Mouse (Mus musculus) stomach, postnatal 0 days (tissue): ENCODE results near the gene Capn10. TPM values are rescaled to one million over a fixed set of nuclear protein-coding genes. Genes with fewer than 3 reads are reported as not detected.
"Not testable (repeated sequence)": the region's sequence is repeated elsewhere in the genome, so short reads cannot be mapped to it uniquely, and the experiment has no call there.

ENCODE experiments used
- ATAC-seq: fragments of 200-750 bp; cut with Nextera tagmentation; 2 replicates; pipeline ENCODE4 v1.8.0; 2017; ENCODE audit not compliant: low FRiP score, low TSS enrichment
- DNase-seq: peaks from one replicate; pipeline ENCODE4 v3.0.0-alpha.2; 2016; ENCODE audit warnings: low spot score
- H3K27ac ChIP-seq: fragments of 300-500 bp; sonication (generic); replicated peaks from 2 replicates; pipeline ENCODE4 v1.5.1; 2014; ENCODE audit warnings: mild to moderate bottlenecking, control low read depth
- H3K27me3 ChIP-seq: fragments of 300-500 bp; sonication (generic); 2 replicates; pipeline ENCODE4 v1.6.1; 2014; ENCODE audit warnings: low read length; ENCODE audit not compliant: control insufficient read depth, insufficient read depth
- H3K36me3 ChIP-seq: fragments of 300-500 bp; sonication (generic); 2 replicates; pipeline ENCODE4 v1.6.1; 2014; ENCODE audit warnings: low read length, mixed read lengths; ENCODE audit not compliant: control insufficient read depth, insufficient read depth
- H3K4me1 ChIP-seq: fragments of 300-500 bp; sonication (generic); replicated peaks from 2 replicates; pipeline ENCODE4 v1.6.1; 2014; ENCODE audit warnings: antibody characterized with exemption; ENCODE audit not compliant: control insufficient read depth, insufficient read depth
- H3K4me2 ChIP-seq: fragments of 300-500 bp; sonication (generic); replicated peaks from 2 replicates; pipeline ENCODE4 v1.6.1; 2014; ENCODE audit warnings: low read depth, mild to moderate bottlenecking, control low read depth, moderate library complexity
- H3K4me3 ChIP-seq: fragments of 300-500 bp; sonication (generic); 2 replicates; pipeline ENCODE4 v1.5.1; 2014; ENCODE audit warnings: low read depth, low read length, control low read depth
- H3K9ac ChIP-seq: fragments of 300-500 bp; sonication (generic); 2 replicates; pipeline ENCODE4 v1.6.1; 2014; ENCODE audit warnings: mild to moderate bottlenecking, low read length, control low read depth, mixed read lengths
- H3K9me3 ChIP-seq: fragments of 300-500 bp; sonication (generic); 2 replicates; pipeline ENCODE4 v1.6.1; 2016; ENCODE audit warnings: low read length; ENCODE audit not compliant: control insufficient read depth
- CTCF ChIP-seq: IDR thresholded peaks from 2 replicates; pipeline ENCODE4 v1.5.1; 2016; ENCODE audit warnings: antibody characterized with exemption, low read depth, mild to moderate bottlenecking, moderate library complexity
- EP300 ChIP-seq: optimal IDR thresholded peaks from 2 replicates; pipeline ENCODE3; 2016; ENCODE audit warnings: antibody characterized with exemption
- WGBS: fragments of 180-500 bp; shearing (Covaris S2); extraction: QIAGEN DNeasy Blood & Tissue Kit; methylation state at CpG from one replicate; pipeline ENCODE4 v1.1.7; 2014; 5-methylcytosine and 5-hydroxymethylcytosine counted together
- polyA plus RNA-seq: library from polyadenylated mRNA; unstranded; fragments of >200 nt; fragmentation: Nextera tagmentation; extraction: Ambion mirVana; gene quantifications from 2 replicates; pipeline ENCODE4 v1.2.1, GENCODE M21; 2015

Gene Capn10
- polyA plus RNA-seq, 1 experiment from 2014 or later: 23.3 TPM

DNA sequence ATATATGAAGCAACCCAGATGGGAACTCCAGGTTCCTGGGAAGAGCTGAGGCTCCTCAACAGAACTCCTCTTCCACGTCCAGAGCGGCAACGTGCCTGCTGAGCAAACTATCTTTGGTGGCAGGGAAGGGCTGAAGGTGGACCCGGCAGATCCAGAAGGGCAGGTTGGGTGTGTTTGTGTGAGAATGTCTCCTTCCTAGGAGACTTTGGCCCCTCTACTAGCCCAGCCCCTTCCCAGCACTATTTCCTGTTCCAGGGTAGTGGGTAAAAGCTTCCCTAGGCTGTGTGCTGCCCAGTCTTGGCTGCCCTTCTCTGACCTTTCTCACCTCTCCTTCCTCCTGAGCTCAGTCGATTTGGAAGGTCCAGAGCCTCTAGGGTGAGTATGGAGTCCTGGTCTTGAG is 16.4 kb downstream of the Capn10 start, which contains the start of gene Gpr35:
Gene Gpr35, plus strand, starts transcription at position 259 of the 400 bp plus-strand sequence.
- no peak for TF ChIP-seq CTCF
- TF ChIP-seq EP300: no peak
- Histone ChIP-seq H3K4me2 (peak within 1 kb of the TSS; percentile 45), H3K36me3 (peaks cover 10% of the 10 kb centered on the region), H3K9ac (peak within 1 kb of the TSS; percentile 23), H3K27me3 (no peaks in the 10 kb centered on the region), H3K9me3 (no peaks in the 10 kb centered on the region), H3K27ac (peak within 1 kb of the TSS; percentile 61), H3K4me1 (no peaks in the 10 kb centered on the region), H3K4me3 (peak within 1 kb of the TSS; percentile 2; the same call in 1 of the 2 replicates)
- 52% methylated on average over 5 of the region's 5 CpGs for whole genome bisulfite sequencing
- DNase-seq: peak; percentile 79
- ATAC-seq: peak; percentile 81

DNA sequence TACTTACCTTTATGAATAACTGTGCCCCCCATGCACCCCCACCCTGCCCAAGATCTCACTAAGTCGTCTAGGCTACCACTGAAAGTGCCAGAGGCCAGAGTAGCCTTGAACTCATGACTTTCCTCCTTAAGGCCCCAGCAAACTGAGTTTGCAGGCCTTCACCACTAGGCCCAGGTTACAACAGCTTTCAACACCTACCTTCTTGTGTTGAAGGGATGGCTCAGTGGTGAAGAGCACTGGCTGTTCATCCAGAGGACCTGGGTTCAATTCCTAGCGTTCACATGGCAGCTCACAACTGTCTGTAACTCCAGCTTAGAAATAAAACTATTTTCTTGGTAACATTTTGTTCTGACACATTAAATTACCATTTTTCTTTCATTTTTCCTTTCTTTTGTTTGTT is 19.5 kb downstream of the Capn10 start:
- TF ChIP-seq EP300 (no peak), CTCF (no peak)
- no peak for DNase-seq

DNA sequence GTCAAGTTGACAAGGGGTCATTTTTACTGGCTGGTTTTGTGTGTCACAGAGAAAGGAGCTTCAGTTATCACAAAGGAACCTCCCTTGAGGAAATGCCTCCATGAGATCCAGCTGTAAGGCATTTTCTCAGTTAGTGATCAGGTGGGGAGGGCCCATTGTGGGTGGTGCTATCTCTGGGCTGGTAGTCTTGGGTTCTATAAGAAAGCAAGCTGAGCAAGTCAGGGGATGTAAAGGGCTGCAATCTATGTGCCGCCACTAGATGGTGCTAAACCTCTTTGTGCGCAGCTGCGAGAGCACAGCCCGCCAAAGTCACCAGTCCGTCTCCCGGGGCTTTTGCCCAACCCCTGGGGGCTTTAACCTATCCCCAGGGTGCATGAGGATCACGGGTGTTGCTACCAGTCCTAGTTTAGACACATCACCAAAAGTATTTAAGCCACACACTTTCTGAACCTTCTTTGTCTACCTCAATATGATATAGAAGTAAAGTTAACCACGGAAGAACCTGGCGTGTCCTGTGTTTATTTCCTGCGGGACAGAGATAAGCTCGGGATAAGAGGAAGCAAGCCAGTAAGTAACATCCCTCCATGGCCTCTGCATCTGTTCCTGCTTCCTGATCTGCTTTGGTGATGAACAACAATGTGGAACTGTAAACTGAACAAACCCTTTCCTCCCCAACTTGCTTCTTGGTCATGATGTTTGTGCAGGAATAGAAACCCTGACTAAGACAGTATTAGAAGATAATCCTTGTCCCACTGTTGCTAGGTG is 22.6 kb downstream of the Capn10 start:
- H3K27ac ChIP-seq, H3K27me3 ChIP-seq, H3K4me3 ChIP-seq, H3K4me1 ChIP-seq, ATAC-seq, DNase-seq, H3K36me3 ChIP-seq, H3K9me3 ChIP-seq, H3K9ac ChIP-seq: not testable (repeated sequence)
- 3% methylated on average over 11 of the region's 11 CpGs for WGBS
- TF ChIP-seq CTCF: peak; percentile 73
- H3K4me2 ChIP-seq: peak overlapping the region; percentile 29

More for the DNA sequence above, 19.5 kb downstream of the Capn10 start:
- Histone ChIP-seq H3K9ac (no peak overlapping the region), H3K27ac (no peak overlapping the region), H3K4me1 (no peaks in the 10 kb centered on the region), H3K4me3 (no peak overlapping the region), H3K9me3 (no peaks in the 10 kb centered on the region), H3K4me2 (no peak overlapping the region), H3K36me3 (no peaks in the 10 kb centered on the region), H3K27me3 (no peaks in the 10 kb centered on the region)
- no peak for ATAC-seq
- WGBS: 61% methylated on average over 2 of the region's 2 CpGs

DNA sequence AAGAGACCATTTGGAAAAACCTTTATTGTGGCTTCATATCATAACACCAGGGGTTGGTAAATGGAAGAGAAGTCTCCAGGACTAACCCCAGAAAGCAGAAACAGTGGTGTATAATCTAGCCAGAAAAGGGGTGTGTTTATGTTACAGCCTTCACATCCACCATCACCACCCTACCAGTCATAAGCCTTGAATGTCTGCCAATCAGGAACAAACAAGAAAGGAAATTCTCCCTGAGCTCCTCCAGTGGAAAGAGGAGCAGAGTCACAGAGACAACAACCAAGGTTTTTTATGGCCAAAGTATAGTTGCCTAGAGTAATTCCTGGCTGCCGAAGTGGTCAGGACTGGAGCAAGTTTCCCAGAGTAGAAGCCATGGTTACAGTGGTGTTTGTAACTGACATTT is 24.8 kb downstream of the Capn10 start:
- no peaks in the 10 kb centered on the region for H3K27me3 ChIP-seq
- no peaks in the 10 kb centered on the region for H3K4me1 ChIP-seq
- ATAC-seq: no peak
- no peaks in the 10 kb centered on the region for H3K36me3 ChIP-seq
- TF ChIP-seq CTCF: no peak
- no peak for TF ChIP-seq EP300
- H3K9me3 ChIP-seq: no peaks in the 10 kb centered on the region
- DNase-seq: no peak
- H3K4me2 ChIP-seq: no peak overlapping the region
- no peak overlapping the region for H3K4me3 ChIP-seq
- H3K27ac ChIP-seq: no peak overlapping the region
- no peak overlapping the region for H3K9ac ChIP-seq
- 74% methylated on average over 1 of the region's 1 CpGs for WGBS

DNA sequence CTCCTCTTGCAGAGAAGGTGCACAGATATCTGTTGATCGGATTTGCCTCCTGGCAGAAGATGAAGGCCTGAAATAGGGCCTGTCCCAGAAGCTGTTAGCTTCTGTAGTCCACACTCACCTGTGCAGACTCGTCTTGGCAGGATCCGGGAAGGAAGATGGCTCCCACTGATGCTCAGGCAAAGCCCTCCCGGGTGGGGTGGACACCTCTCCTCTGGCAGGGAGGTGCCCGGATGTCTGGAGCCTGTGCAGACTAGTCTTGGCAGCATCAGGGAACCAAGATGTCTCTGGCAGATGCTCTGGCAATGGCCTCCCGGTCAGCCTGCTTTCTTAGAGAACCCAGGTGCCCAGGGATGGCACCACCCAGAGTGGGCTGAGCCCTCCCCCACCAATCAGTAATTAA is 36.6 kb downstream of the Capn10 start:
- H3K36me3 ChIP-seq, H3K4me3 ChIP-seq, H3K4me1 ChIP-seq, H3K9ac ChIP-seq, H3K4me2 ChIP-seq, H3K9me3 ChIP-seq, ATAC-seq, H3K27me3 ChIP-seq, H3K27ac ChIP-seq, DNase-seq: not testable (repeated sequence)
- 76% methylated on average over 6 of the region's 6 CpGs for WGBS

DNA sequence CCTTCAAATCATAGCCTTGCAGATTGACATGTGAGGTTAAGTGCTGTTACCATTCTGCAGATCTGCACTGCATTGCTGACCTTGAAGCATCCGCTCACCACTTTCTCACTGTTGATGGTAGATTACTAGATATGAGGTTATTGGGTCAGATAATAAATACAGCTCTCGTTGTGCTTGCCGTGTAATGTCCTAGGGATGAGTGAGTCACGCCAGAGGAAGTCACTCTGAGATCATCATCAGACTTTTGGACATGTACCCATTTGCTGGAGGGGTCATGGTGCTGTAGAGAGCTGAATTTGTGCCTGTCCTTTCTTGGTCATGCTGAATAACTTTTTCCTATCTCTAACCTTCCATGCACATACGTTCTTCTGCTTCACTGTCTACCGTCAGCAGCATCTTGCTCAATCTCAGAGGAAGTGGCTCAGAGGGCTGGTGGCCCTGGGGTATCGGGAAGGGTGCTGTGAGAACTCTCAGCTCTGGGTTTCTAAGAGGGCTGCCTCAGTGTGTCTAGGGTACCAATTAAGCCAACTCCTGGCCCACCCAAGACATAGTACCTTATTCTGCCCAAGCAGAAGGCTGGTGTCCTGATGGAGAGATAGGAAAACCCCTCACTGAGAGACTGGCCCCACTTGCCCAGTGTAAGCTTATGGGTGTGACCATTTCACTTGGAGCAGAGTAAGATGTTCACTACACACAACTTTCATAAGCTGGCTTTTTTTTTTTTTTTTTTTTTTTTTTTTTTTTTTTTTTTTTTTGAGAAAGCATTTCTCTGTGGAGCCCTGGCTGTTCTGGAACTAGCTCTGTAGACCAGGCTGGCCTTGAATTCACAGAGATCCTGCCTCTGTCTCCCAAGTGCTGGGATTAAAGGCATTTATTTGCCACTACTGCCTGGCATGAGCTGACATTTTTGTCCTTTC is 38.0 kb downstream of the Capn10 start:
- H3K4me2 ChIP-seq: no peak overlapping the region
- ATAC-seq (no peak), DNase-seq (no peak)
- no peaks in the 10 kb centered on the region for H3K9me3 ChIP-seq
- no peak overlapping the region for H3K9ac ChIP-seq
- H3K27ac ChIP-seq: no peak overlapping the region
- H3K27me3 ChIP-seq: no peaks in the 10 kb centered on the region
- H3K4me3 ChIP-seq: no peak overlapping the region
- WGBS: 84% methylated on average over 7 of the region's 7 CpGs
- H3K4me1 ChIP-seq: no peaks in the 10 kb centered on the region
- TF ChIP-seq CTCF: no peak
- no peak for TF ChIP-seq EP300
- H3K36me3 ChIP-seq: no peaks in the 10 kb centered on the region
